Mouse (Mus musculus): Measurements from ENCODE around the gene Naa60. TPM values are rescaled to one million over a fixed set of nuclear protein-coding genes. Genes with fewer than 3 reads are reported as not detected.
"Not testable (repeated sequence)": the region's sequence is repeated elsewhere in the genome, so short reads cannot be mapped to it uniquely, and the experiment has no call there.

The Naa60 gene
- total RNA-seq (2017), result 26.8 and 36.5 TPM in 2 replicates

- peak; percentile 97 to 98 for ATAC-seq (replicated peaks in 1 of 2; ENCODE audit: insufficient read depth in 1 of 2, low FRiP score in 2 of 2, low TSS enrichment in 1 of 2, low read depth in 1 of 2, poor library complexity in 2 of 2, severe bottlenecking in 2 of 2)
These were observed at the start of gene Naa60 for GRCm38 (mm10) chr16:3872216-3873047. Gene Naa60, plus strand, starts transcription at chr16:3872375.

GRCm38 (mm10) chr16:3828021-3828420 is 44.2 kb upstream of the Naa60 start:
- ATAC-seq (replicated peaks in 1 of 2; ENCODE audit: insufficient read depth in 1 of 2, low FRiP score in 2 of 2, low TSS enrichment in 1 of 2, low read depth in 1 of 2, poor library complexity in 2 of 2, severe bottlenecking in 2 of 2), result no peak

- no peak; a peak in 1 of 4 replicates for ATAC-seq (replicated peaks in 1 of 2; ENCODE audit: insufficient read depth in 1 of 2, low FRiP score in 2 of 2, low TSS enrichment in 1 of 2, low read depth in 1 of 2, poor library complexity in 2 of 2, severe bottlenecking in 2 of 2)
These were observed 42.4 kb upstream of the Naa60 start for GRCm38 (mm10) chr16:3829727-3830126.

- no peak; a peak in 1 of 4 replicates for ATAC-seq (replicated peaks in 1 of 2; ENCODE audit: insufficient read depth in 1 of 2, low FRiP score in 2 of 2, low TSS enrichment in 1 of 2, low read depth in 1 of 2, poor library complexity in 2 of 2, severe bottlenecking in 2 of 2)
These were observed 41.5 kb upstream of the Naa60 start, which contains the start of gene Olfr15 for GRCm38 (mm10) chr16:3830588-3831109. Gene Olfr15, plus strand, starts transcription at chr16:3830878.

- ATAC-seq (replicated peaks in 1 of 2; ENCODE audit: insufficient read depth in 1 of 2, low FRiP score in 2 of 2, low TSS enrichment in 1 of 2, low read depth in 1 of 2, poor library complexity in 2 of 2, severe bottlenecking in 2 of 2), result no peak
These were observed 36.7 kb upstream of the Naa60 start for GRCm38 (mm10) chr16:3835461-3835860.

GRCm38 (mm10) chr16:3839157-3839885 is 32.9 kb upstream of the Naa60 start:
- peak; percentile 65 to 67; a peak in 2 of 4 replicates for ATAC-seq (replicated peaks in 1 of 2; ENCODE audit: insufficient read depth in 1 of 2, low FRiP score in 2 of 2, low TSS enrichment in 1 of 2, low read depth in 1 of 2, poor library complexity in 2 of 2, severe bottlenecking in 2 of 2)

- ATAC-seq (replicated peaks in 1 of 2; ENCODE audit: insufficient read depth in 1 of 2, low FRiP score in 2 of 2, low TSS enrichment in 1 of 2, low read depth in 1 of 2, poor library complexity in 2 of 2, severe bottlenecking in 2 of 2), result no peak
These were observed 29.2 kb upstream of the Naa60 start for GRCm38 (mm10) chr16:3842989-3843388.

- no peak for ATAC-seq (replicated peaks in 1 of 2; ENCODE audit: insufficient read depth in 1 of 2, low FRiP score in 2 of 2, low TSS enrichment in 1 of 2, low read depth in 1 of 2, poor library complexity in 2 of 2, severe bottlenecking in 2 of 2)
These were observed 28.4 kb upstream of the Naa60 start for GRCm38 (mm10) chr16:3843796-3844195.

- ATAC-seq (replicated peaks in 1 of 2; ENCODE audit: insufficient read depth in 1 of 2, low FRiP score in 2 of 2, low TSS enrichment in 1 of 2, low read depth in 1 of 2, poor library complexity in 2 of 2, severe bottlenecking in 2 of 2), result peak; percentile 100
These were observed 25.3 kb upstream of the Naa60 start, which contains the start of gene Zfp174 for GRCm38 (mm10) chr16:3846711-3847518. Gene Zfp174, plus strand, starts transcription at chr16:3847268.

- ATAC-seq (replicated peaks in 1 of 2; ENCODE audit: insufficient read depth in 1 of 2, low FRiP score in 2 of 2, low TSS enrichment in 1 of 2, low read depth in 1 of 2, poor library complexity in 2 of 2, severe bottlenecking in 2 of 2), result no peak
These were observed 24.3 kb upstream of the Naa60 start for GRCm38 (mm10) chr16:3847871-3848270.

GRCm38 (mm10) chr16:3848416-3848815 is 23.8 kb upstream of the Naa60 start:
- no peak for ATAC-seq (replicated peaks in 1 of 2; ENCODE audit: insufficient read depth in 1 of 2, low FRiP score in 2 of 2, low TSS enrichment in 1 of 2, low read depth in 1 of 2, poor library complexity in 2 of 2, severe bottlenecking in 2 of 2)

- ATAC-seq (replicated peaks in 1 of 2; ENCODE audit: insufficient read depth in 1 of 2, low FRiP score in 2 of 2, low TSS enrichment in 1 of 2, low read depth in 1 of 2, poor library complexity in 2 of 2, severe bottlenecking in 2 of 2), result not testable (repeated sequence)
These were observed 20.9 kb upstream of the Naa60 start for GRCm38 (mm10) chr16:3851301-3851700.

GRCm38 (mm10) chr16:3852586-3852985 is 19.6 kb upstream of the Naa60 start:
- ATAC-seq (replicated peaks in 1 of 2; ENCODE audit: insufficient read depth in 1 of 2, low FRiP score in 2 of 2, low TSS enrichment in 1 of 2, low read depth in 1 of 2, poor library complexity in 2 of 2, severe bottlenecking in 2 of 2), result no peak

- ATAC-seq (replicated peaks in 1 of 2; ENCODE audit: insufficient read depth in 1 of 2, low FRiP score in 2 of 2, low TSS enrichment in 1 of 2, low read depth in 1 of 2, poor library complexity in 2 of 2, severe bottlenecking in 2 of 2), result no peak
These were observed 17.6 kb upstream of the Naa60 start for GRCm38 (mm10) chr16:3854437-3855182.

- no peak for ATAC-seq (replicated peaks in 1 of 2; ENCODE audit: insufficient read depth in 1 of 2, low FRiP score in 2 of 2, low TSS enrichment in 1 of 2, low read depth in 1 of 2, poor library complexity in 2 of 2, severe bottlenecking in 2 of 2)
These were observed 16.4 kb upstream of the Naa60 start for GRCm38 (mm10) chr16:3855776-3856175.

- peak; percentile 56 to 59 for ATAC-seq (replicated peaks in 1 of 2; ENCODE audit: insufficient read depth in 1 of 2, low FRiP score in 2 of 2, low TSS enrichment in 1 of 2, low read depth in 1 of 2, poor library complexity in 2 of 2, severe bottlenecking in 2 of 2)
These were observed 12.9 kb upstream of the Naa60 start for GRCm38 (mm10) chr16:3859254-3859653.

GRCm38 (mm10) chr16:3871815-3872214 is 360 bp upstream of the Naa60 start:
- ATAC-seq (replicated peaks in 1 of 2; ENCODE audit: insufficient read depth in 1 of 2, low FRiP score in 2 of 2, low TSS enrichment in 1 of 2, low read depth in 1 of 2, poor library complexity in 2 of 2, severe bottlenecking in 2 of 2), result peak in 1 of 2 experiments; percentile 31; a peak in 1 of 4 replicates
